28 mouse cellular contexts compared by ENCODE assay signal in the genomic region with DNA sequence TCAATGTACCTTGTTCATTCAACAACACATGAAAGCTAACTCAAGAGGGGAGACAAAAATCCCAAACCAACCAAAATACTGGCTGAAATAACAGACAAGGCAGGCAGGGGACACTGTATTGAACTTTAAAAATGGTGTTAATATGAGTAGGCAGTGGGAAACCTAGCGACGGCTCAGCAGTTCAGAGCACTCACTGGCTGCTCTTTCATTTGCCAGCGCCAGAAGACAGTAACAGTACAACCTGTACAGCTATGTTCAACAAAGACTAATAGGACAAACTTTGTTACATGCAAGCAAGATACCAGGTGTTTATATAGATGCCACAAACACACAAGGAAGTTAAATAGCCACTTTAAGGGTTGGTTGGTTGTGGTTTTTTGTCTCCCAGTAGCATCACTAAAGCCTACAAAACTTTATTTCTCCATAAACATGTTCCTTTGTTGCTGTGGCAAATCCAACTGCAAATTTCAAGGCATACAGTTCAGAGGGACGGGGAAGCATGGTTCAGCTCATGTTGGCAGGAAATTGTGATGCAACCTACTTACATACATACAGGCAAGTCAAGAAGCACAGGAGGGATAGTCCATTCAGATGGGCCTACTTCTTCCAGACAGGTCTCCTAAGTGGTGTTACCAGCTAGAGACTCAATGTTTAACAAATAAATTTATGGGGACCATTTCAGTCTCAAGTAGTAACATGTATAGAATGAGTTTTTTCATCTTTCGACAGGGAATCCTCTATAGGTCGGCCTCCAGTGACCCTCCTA. TPM values are rescaled to one million over a fixed set of nuclear protein-coding genes. Genes with fewer than 3 reads are reported as not detected.
DNase-seq lines count a peak whose midpoint lies in the region; ATAC-seq and TF ChIP-seq lines count a peak whose summit lies in the region.
"Had no signal": no experiment of that assay in that cellular context is flagged by ENCODE, and none has a peak within 500 bp of the region (broad histone marks: within the 10 kb centered on the region; RNA-seq: fewer than 3 reads in every experiment).

No protein-coding gene starts in this region.

- WGBS in forebrain, embryonic 16.5 days = 93% methylated on average over 6 of the region's 6 CpGs
- WGBS in forebrain, postnatal 0 days = 91% methylated on average over 6 of the region's 6 CpGs
- whole genome bisulfite sequencing in kidney, postnatal 0 days = 91% methylated on average over 6 of the region's 6 CpGs

- no peak overlapping the region for H3K9ac ChIP-seq in forebrain, embryonic 16.5 days (replicated peaks; ENCODE audit: low read depth, low read length)
- no peak overlapping the region for H3K9ac ChIP-seq in forebrain, postnatal 0 days
- H3K9ac ChIP-seq in kidney, postnatal 0 days (ENCODE audit: low read depth, low read length) = no peak overlapping the region
- H3K9ac ChIP-seq: embryonic facial prominence, embryonic 13.5 days; forebrain, embryonic 12.5 days; heart, embryonic 15.5 days; hindbrain, embryonic 13.5 days; limb, embryonic 15.5 days; liver, embryonic 15.5 days; lung, embryonic 15.5 days; midbrain, embryonic 15.5 days had no signal

- no peaks in the 10 kb centered on the region for H3K4me1 ChIP-seq in forebrain, embryonic 16.5 days (replicated peaks; ENCODE audit: control insufficient read depth, insufficient read depth, low read length)
- H3K4me1 ChIP-seq in forebrain, postnatal 0 days (ENCODE audit: insufficient read depth) = no peaks in the 10 kb centered on the region
- no peaks in the 10 kb centered on the region for H3K4me1 ChIP-seq in kidney, postnatal 0 days (replicated peaks; ENCODE audit: insufficient read depth, low read length)
- H3K4me1 ChIP-seq: embryonic facial prominence, embryonic 13.5 days; forebrain, embryonic 12.5 days; heart, embryonic 15.5 days; hindbrain, embryonic 13.5 days; limb, embryonic 10.5 days; limb, embryonic 15.5 days; liver, embryonic 15.5 days; lung, embryonic 15.5 days; midbrain, embryonic 15.5 days had no signal

- H3K27ac ChIP-seq in forebrain, embryonic 16.5 days (ENCODE audit: low read length) = no peak overlapping the region
- no peak overlapping the region for H3K27ac ChIP-seq in forebrain, postnatal 0 days (ENCODE audit: low read depth, low read length)
- no peak overlapping the region for H3K27ac ChIP-seq in kidney, postnatal 0 days
- H3K27ac ChIP-seq: embryonic facial prominence, embryonic 13.5 days; forebrain, embryonic 12.5 days; gastrocnemius, adult 2 months; heart, embryonic 15.5 days; hindbrain, embryonic 13.5 days; limb, embryonic 10.5 days; limb, embryonic 15.5 days; liver, embryonic 15.5 days; lung, embryonic 15.5 days; midbrain, embryonic 15.5 days; stomach, postnatal 0 days had no signal

- H3K9me3 ChIP-seq in forebrain, embryonic 16.5 days (ENCODE audit: control insufficient read depth, low read length) = no peaks in the 10 kb centered on the region
- H3K9me3 ChIP-seq in forebrain, postnatal 0 days (ENCODE audit: low read length) = no peaks in the 10 kb centered on the region
- no peaks in the 10 kb centered on the region for H3K9me3 ChIP-seq in kidney, postnatal 0 days (replicated peaks; ENCODE audit: low read length)
- H3K9me3 ChIP-seq: forebrain, embryonic 12.5 days; heart, embryonic 15.5 days; hindbrain, embryonic 13.5 days; limb, embryonic 10.5 days; limb, embryonic 15.5 days; liver, embryonic 15.5 days; lung, embryonic 15.5 days; megakaryocyte, embryonic 14.5 days; midbrain, embryonic 15.5 days had no signal

- H3K36me3 ChIP-seq in forebrain, embryonic 16.5 days (ENCODE audit: control insufficient read depth, insufficient read depth) = peaks cover 32% of the 10 kb centered on the region
- H3K36me3 ChIP-seq in forebrain, postnatal 0 days (ENCODE audit: insufficient read depth) = peaks cover 42% of the 10 kb centered on the region
- peaks cover 30% of the 10 kb centered on the region for H3K36me3 ChIP-seq in kidney, postnatal 0 days (ENCODE audit: insufficient read depth, low read length)

- 0 out of 2 replicates have a peak, but pooled peaks have one; percentile 15 for ATAC-seq in forebrain, embryonic 16.5 days
- no peak for ATAC-seq in forebrain, postnatal 0 days
- peak; percentile 59; the same call in 1 of the 2 replicates for ATAC-seq in kidney, postnatal 0 days (replicated peaks; ENCODE audit: low FRiP score, low read depth)
- ATAC-seq: intestine, postnatal 0 days; midbrain, embryonic 15.5 days had no signal

- no peak overlapping the region for H3K4me2 ChIP-seq in forebrain, embryonic 16.5 days (ENCODE audit: low read length)
- no peak overlapping the region for H3K4me2 ChIP-seq in forebrain, postnatal 0 days (ENCODE audit: low read depth)
- H3K4me2 ChIP-seq in kidney, postnatal 0 days (ENCODE audit: low read length) = no peak overlapping the region
- H3K4me2 ChIP-seq: embryonic facial prominence, embryonic 13.5 days; forebrain, embryonic 12.5 days; heart, embryonic 15.5 days; hindbrain, embryonic 13.5 days; limb, embryonic 15.5 days; liver, embryonic 15.5 days; lung, embryonic 15.5 days; midbrain, embryonic 15.5 days had no signal

- no peak for DNase-seq in forebrain, postnatal 0 days
- no peak for DNase-seq in kidney, postnatal 0 days (ENCODE audit: low spot score)
- no peak for DNase-seq in kidney, postnatal 25 days
- DNase-seq in testis, postnatal 10 days (ENCODE audit: low spot score) = peak; percentile 27
- no peak for DNase-seq in testis, postnatal 14 days (ENCODE audit: low spot score)
- DNase-seq in thymus, postnatal 36 days = no peak
- DNase-seq: adrenal gland, postnatal 25 days; cerebellum, adult 11-12 months; cerebellum, adult 9-11 months; gastrocnemius, adult 2 months; gastrocnemius, postnatal 36 days; heart, postnatal 36 days; kidney, adult 9 months; kidney, postnatal 4 days; right cerebral cortex, postnatal 4 days had no signal

- no peak overlapping the region for H3K4me3 ChIP-seq in forebrain, embryonic 16.5 days (replicated peaks; ENCODE audit: low read length)
- H3K4me3 ChIP-seq in forebrain, postnatal 0 days (ENCODE audit: low read depth, low read length) = no peak overlapping the region
- no peak overlapping the region for H3K4me3 ChIP-seq in kidney, postnatal 0 days (replicated peaks; ENCODE audit: low read depth, low read length)
- H3K4me3 ChIP-seq: embryonic facial prominence, embryonic 13.5 days; forebrain, embryonic 12.5 days; gastrocnemius, adult 2 months; heart, embryonic 15.5 days; hindbrain, embryonic 13.5 days; limb, embryonic 10.5 days; limb, embryonic 15.5 days; liver, embryonic 15.5 days; lung, embryonic 15.5 days; megakaryocyte, embryonic 14.5 days; midbrain, embryonic 15.5 days had no signal

- TF ChIP-seq CTCF in forebrain, postnatal 0 days (IDR thresholded peaks at IDR 0.05; ENCODE audit: low read depth) = no peak
- TF ChIP-seq CTCF in kidney, postnatal 0 days (IDR thresholded peaks at IDR 0.05; ENCODE audit: low read depth) = no peak

- no peaks in the 10 kb centered on the region for H3K27me3 ChIP-seq in forebrain, embryonic 16.5 days (replicated peaks; ENCODE audit: control insufficient read depth, insufficient read depth, low read length)
- no peaks in the 10 kb centered on the region for H3K27me3 ChIP-seq in forebrain, postnatal 0 days (ENCODE audit: insufficient read depth, low read length)
- no peaks in the 10 kb centered on the region for H3K27me3 ChIP-seq in kidney, postnatal 0 days (ENCODE audit: insufficient read depth, low read length)
- H3K27me3 ChIP-seq: embryonic facial prominence, embryonic 13.5 days; forebrain, embryonic 12.5 days; heart, embryonic 15.5 days; hindbrain, embryonic 13.5 days; limb, embryonic 15.5 days; liver, embryonic 15.5 days; lung, embryonic 15.5 days; megakaryocyte, embryonic 14.5 days; midbrain, embryonic 15.5 days had no signal

RNA-seq across cellular contexts. Expression of a gene that starts 25.1 kb away (rescaled TPM):
- polyA plus RNA-seq in forebrain, embryonic 16.5 days (2015; fragmentation: Nextera tagmentation; extraction: Ambion mirVana) = 520 and 524 TPM in 2 replicates
- 295 and 321 TPM in 2 replicates for total RNA-seq in forebrain, postnatal 0 days (2014; rRNA removed)
- polyA plus RNA-seq in forebrain, postnatal 0 days (2015; fragmentation: Nextera tagmentation; extraction: Ambion mirVana) = 636 and 638 TPM in 2 replicates
- polyA plus RNA-seq in kidney, postnatal 0 days (2015; fragmentation: Nextera tagmentation; extraction: Ambion mirVana) = 412 and 452 TPM in 2 replicates

RNA-seq across cellular contexts. Expression of a gene that starts 35.6 kb away (rescaled TPM):
- 18.9 and 28.1 TPM in 2 replicates for polyA plus RNA-seq in forebrain, embryonic 16.5 days (2015; fragmentation: Nextera tagmentation; extraction: Ambion mirVana)
- 19.6 and 29.9 TPM in 2 replicates for total RNA-seq in forebrain, postnatal 0 days (2014; rRNA removed)
- 35.8 and 47.8 TPM in 2 replicates for polyA plus RNA-seq in forebrain, postnatal 0 days (2015; fragmentation: Nextera tagmentation; extraction: Ambion mirVana)
- 292 and 305 TPM in 2 replicates for polyA plus RNA-seq in kidney, postnatal 0 days (2015; fragmentation: Nextera tagmentation; extraction: Ambion mirVana)
